Mouse (Mus musculus) bone marrow macrophage, adult 2 months (primary cell): ENCODE data around the gene Numbl. TPM values are rescaled to one million over a fixed set of nuclear protein-coding genes. Genes with fewer than 3 reads are reported as not detected.
"Not testable (repeated sequence)": the region's sequence is repeated elsewhere in the genome, so short reads cannot be mapped to it uniquely, and the experiment has no call there.

Source experiments
- H3K27ac ChIP-seq: 2 replicates; pipeline ENCODE4 v1.5.1; 2012; ENCODE audit warnings: low read depth, low read length; ENCODE audit not compliant: insufficient read depth
- H3K4me1 ChIP-seq: 2 replicates; pipeline ENCODE4 v1.6.1; 2012; ENCODE audit warnings: low read length; ENCODE audit not compliant: control insufficient read depth, insufficient read depth
- H3K4me3 ChIP-seq: 2 replicates; pipeline ENCODE4 v1.5.1; 2012; ENCODE audit warnings: mild to moderate bottlenecking, low read length, moderate library complexity; ENCODE audit not compliant: insufficient read depth
- CTCF ChIP-seq: IDR thresholded peaks from 2 replicates; pipeline ENCODE4 v1.5.1; 2012; ENCODE audit warnings: low read depth, mild to moderate bottlenecking, low read length, moderate library complexity
- POLR2A ChIP-seq: IDR thresholded peaks from 2 replicates; pipeline ENCODE4 v1.6.1; 2012; ENCODE audit warnings: mild to moderate bottlenecking, low read depth, low read length, borderline replicate concordance
- polyA plus RNA-seq: library from polyadenylated mRNA; stranded (reverse); fragments of >200 nt; gene quantifications from 2 replicates; pipeline ENCODE4 v1.2.4, GENCODE M21; 2012; ENCODE audit not compliant: missing spikeins, insufficient read depth, insufficient read length

The Numbl gene
- polyA plus RNA-seq, 1 experiment = 6.2 TPM

DNA sequence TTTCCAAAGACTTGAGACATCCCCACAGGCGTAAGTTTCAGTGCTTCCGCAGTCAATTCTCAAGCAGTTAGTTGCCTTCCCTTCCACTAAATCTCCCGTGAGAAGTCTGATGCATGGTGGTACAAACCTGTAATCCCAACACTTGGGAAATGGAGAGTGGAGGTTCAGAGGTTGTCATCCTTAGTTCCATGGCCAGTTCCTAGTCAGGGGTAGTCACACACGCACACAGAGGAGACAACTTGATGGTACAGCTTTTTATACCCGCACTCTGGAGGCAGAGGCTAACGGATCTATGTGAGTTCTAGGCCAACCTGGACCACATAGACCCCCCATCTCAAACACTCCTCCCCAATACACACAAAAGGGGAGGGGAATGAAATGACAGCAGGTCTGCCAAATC is 29.4 kb upstream of the Numbl start:
- Histone ChIP-seq H3K4me1 (peaks cover 47% of the 10 kb centered on the region), H3K27ac (peak overlapping the region; percentile 62), H3K4me3 (peak overlapping the region; percentile 94)
- TF ChIP-seq CTCF (no peak), POLR2A (no peak)

DNA sequence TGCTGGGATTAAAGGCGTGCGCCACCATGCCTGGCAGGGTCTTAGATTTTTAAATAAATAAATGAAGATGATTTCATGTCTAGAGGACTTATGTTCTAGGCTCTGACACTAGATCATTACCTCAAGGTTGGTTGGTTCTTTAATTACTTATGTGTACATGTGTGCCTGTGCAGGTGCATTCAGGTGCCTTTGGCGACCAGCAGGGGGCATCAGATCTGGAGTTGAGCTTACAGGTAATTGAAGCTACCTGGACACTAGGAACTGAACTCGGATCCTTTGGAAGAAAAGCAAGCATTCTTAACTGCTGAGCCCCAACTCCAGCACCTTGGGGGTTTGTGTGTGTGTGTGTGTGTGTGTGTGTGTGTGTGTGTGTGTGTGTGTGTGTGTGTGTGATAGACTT is 27.5 kb upstream of the Numbl start:
- no peak for TF ChIP-seq POLR2A
- TF ChIP-seq CTCF = no peak
- no peak overlapping the region for H3K27ac ChIP-seq
- H3K4me1 ChIP-seq = peaks cover 40% of the 10 kb centered on the region
- H3K4me3 ChIP-seq = no peak overlapping the region

- Histone ChIP-seq H3K4me3 (no peak overlapping the region), H3K4me1 (peaks cover 31% of the 10 kb centered on the region), H3K27ac (no peak overlapping the region)
- no peak for TF ChIP-seq POLR2A
- TF ChIP-seq CTCF = no peak
Measured at GRCm38 (mm10) chr7:27231693-27232331, 26.4 kb upstream of the Numbl start.

GRCm38 (mm10) chr7:27232781-27233281 is 25.4 kb upstream of the Numbl start, which contains the start of gene Coq8b:
Coq8b (plus strand) TSS chr7:27233023.
- TF ChIP-seq POLR2A (0 out of 2 replicates have a peak, but pooled peaks have one; percentile 3), CTCF (no peak)
- peak within 1 kb of the TSS; percentile 96 for H3K4me3 ChIP-seq
- H3K27ac ChIP-seq = peak within 1 kb of the TSS; percentile 17; the same call in 1 of the 2 replicates
- peaks cover 23% of the 10 kb centered on the region for H3K4me1 ChIP-seq

DNA sequence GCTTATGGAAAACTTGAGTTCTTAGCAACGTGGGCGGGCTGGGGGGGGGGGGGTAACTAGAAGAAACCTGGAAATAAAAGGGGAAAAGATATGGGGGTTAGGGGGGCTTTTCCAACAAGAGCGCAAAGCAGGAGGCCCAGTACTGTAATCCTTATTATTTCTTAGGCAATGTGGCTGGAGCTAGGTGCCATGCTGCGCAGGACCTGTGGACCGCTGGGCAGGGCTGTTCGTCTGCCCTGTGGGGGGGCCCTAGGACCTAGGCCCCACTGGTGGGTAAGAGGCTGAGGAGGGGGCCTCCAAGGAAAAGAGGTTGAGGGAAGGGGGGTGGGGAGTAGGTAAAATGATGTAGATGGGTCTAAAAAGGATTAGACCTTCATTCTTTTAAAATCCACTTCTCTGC is 24.9 kb upstream of the Numbl start:
- peaks cover 23% of the 10 kb centered on the region for H3K4me1 ChIP-seq
- no peak for TF ChIP-seq CTCF
- TF ChIP-seq POLR2A = no peak
- H3K4me3 ChIP-seq = peak overlapping the region; percentile 96
- H3K27ac ChIP-seq = no peak overlapping the region

DNA sequence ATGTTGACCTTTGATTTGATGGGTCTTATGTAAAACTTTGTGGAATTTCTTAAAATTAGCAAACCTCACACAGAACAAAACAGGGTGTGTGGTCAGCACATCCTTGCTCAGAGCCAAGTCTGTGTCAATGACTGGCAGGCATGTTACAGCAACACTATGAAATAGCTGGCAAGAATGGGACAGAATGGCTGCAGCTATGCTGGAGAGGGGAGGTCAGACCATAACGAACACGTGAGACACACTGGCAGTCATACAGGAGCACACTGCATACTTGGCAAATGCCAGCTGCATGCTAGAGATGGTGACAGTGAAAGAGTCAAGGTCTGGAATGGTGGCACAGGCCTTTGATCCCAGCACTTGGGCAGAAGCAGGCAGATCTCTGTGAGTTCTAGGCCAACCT is 22.5 kb upstream of the Numbl start:
- peaks cover 25% of the 10 kb centered on the region for H3K4me1 ChIP-seq
- no peak overlapping the region for H3K27ac ChIP-seq
- TF ChIP-seq CTCF = no peak
- H3K4me3 ChIP-seq = no peak overlapping the region

- peaks cover 14% of the 10 kb centered on the region for H3K4me1 ChIP-seq
- no peak for TF ChIP-seq CTCF
- TF ChIP-seq POLR2A = no peak
- no peak overlapping the region for H3K27ac ChIP-seq
- H3K4me3 ChIP-seq = no peak overlapping the region
Measured at GRCm38 (mm10) chr7:27237527-27237926, 20.7 kb upstream of the Numbl start.

DNA sequence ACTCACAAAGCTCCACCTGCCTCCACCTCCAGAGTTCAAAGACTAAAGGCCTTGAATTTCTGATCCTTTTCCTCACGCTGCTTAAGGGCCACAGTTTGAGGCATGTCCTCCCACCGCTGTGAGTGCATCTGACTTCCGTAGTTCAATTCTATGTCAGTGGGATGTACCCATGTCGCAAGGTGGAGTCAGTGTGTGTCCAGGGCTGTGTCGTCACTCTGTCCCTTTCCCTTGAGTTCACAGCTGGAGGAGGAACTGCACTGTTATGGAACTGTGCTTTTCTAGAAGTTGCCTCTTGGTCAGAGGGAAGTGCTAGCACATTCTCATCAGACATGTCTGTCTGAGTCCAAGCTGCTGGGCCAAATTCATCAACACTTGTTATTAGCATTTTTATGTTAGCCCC is 19.7 kb upstream of the Numbl start:
- H3K27ac ChIP-seq = peak overlapping the region; percentile 36
- no peak overlapping the region for H3K4me3 ChIP-seq
- TF ChIP-seq POLR2A = no peak
- TF ChIP-seq CTCF = no peak
- H3K4me1 ChIP-seq = peaks cover 10% of the 10 kb centered on the region

DNA sequence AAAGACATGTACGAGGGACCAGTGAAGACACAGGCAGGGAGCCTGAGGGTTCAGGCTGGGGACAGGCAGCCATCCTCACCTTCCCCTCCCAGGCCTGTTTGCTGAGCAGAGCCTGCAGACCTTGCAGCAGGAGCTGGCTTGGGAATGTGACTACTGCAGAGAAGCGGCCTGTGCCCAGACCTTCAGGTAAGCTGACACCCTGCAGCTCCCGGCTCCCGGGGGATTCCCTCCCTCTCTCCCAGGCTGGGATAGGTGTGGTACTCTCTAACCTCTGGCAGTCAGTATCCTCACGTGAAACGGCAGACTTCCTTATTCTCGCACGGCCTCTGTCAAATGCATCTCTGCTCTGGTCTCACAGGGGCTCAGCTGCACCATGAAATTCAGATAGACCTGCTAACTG is 15.0 kb upstream of the Numbl start:
- no peak overlapping the region for H3K27ac ChIP-seq
- peaks cover 5% of the 10 kb centered on the region for H3K4me1 ChIP-seq
- no peak overlapping the region for H3K4me3 ChIP-seq
- no peak for TF ChIP-seq POLR2A
- TF ChIP-seq CTCF = no peak

GRCm38 (mm10) chr7:27244088-27244487 is 14.1 kb upstream of the Numbl start:
- not testable (repeated sequence) for H3K4me1 ChIP-seq, H3K4me3 ChIP-seq, H3K27ac ChIP-seq
